In the genomic region with DNA sequence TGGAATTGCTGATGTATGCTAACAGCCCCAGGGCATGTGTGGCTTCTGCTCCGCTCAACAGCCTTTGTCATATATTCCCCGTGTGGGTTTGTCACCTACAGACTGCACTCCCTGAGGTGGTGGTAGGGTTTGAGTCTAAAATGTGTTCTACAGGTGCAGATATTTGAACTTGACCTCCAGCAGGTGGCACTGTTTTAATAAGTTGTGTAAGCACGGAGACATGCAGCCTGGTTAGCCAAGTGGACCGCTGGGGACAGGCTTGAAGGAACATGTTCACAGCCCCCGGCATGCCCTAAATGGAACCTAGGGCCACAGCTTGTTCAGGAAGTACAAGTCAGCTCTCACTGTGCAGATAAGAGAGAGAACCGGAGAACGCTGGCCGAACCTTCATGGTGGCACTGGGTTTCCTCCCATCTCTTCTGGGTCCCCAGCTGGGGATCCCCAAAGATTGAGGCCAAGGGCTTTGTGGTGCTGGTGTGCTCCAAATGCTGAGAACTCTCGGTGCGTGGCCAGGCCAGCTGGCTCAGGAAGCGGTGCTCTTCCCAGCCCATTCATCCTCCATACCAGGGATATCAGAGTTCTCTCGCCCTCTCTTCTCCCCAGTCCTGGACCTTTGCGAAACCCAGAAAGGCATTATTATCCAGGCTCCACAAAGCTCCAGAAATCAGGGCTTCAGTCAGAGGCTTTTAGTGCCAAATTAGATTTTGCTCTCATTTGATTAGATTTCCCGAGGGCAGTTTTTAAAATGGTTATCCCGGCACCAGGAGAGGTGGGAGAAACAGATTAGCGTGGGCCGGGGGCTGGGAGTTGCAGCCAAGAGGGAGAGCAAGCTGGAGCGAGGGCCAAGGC, we compare ENCODE assay signal across 8 mouse cellular contexts. TPM values are rescaled to one million over a fixed set of nuclear protein-coding genes. Genes with fewer than 3 reads are reported as not detected.
DNase-seq lines count a peak whose midpoint lies in the region; ATAC-seq lines count a peak whose summit lies in the region.

No protein-coding gene starts in this region.

- ATAC-seq in cerebellum, adult (ENCODE audit: insufficient number of reproducible peaks, low FRiP score, low TSS enrichment), result no peak
- peak; percentile 46 to 65; a peak in 1 of 4 replicates for ATAC-seq in hematopoietic stem cell, adult 5-6 weeks (replicated peaks in 1 of 2; ENCODE audit: insufficient read depth in 1 of 2, low FRiP score in 2 of 2, low TSS enrichment in 1 of 2, low read depth in 1 of 2, poor library complexity in 2 of 2, severe bottlenecking in 2 of 2)

- intact Hi-C loops in left cerebral cortex, postnatal 14 days (cut with DNase I), result no loop called here

- peak; percentile 60 to 64 for DNase-seq in cerebellum, postnatal 10 days
- DNase-seq in thymus, postnatal 0 days (ENCODE audit: low spot score), result peak; percentile 48
- no peak for DNase-seq in thymus, adult 18-20 months
- DNase-seq in lung, postnatal 14 days, result peak; percentile 63
- no peak for DNase-seq in Muller cell, postnatal 12 days (ENCODE audit: inconsistent ontology term)
- no peak for DNase-seq in left cerebral cortex, postnatal 14 days (ENCODE audit: low spot score in 2 of 2)

RNA-seq across cellular contexts. Expression of gene Sulf2, which starts 57.8 kb away (rescaled TPM):
- 9.4 and 12.6 TPM in 2 replicates for polyA plus RNA-seq in thymus, postnatal 0 days (2015; fragmentation: Nextera tagmentation; extraction: Ambion mirVana)
- 3.0 and 4.1 TPM in 2 replicates for total RNA-seq in hematopoietic stem cell, adult 5-6 weeks (2017)
- 100 to 1,000 TPM; 143 to 153 TPM for total RNA-seq in left cerebral cortex, postnatal 14 days (2021)

Comparison
In these comparisons a context has a peak if more than half of its experiments do, and no peak if none do; other contexts are left out.
1. DNase-seq: peak in cerebellum, postnatal 10 days (2 of 2), thymus, postnatal 0 days (single experiment) and lung, postnatal 14 days (single experiment); none in thymus, adult 18-20 months (0 of 2), Muller cell, postnatal 12 days (single experiment) and left cerebral cortex, postnatal 14 days (0 of 2).
2. RNA of gene Sulf2, which starts 57.8 kb away (total RNA-seq): 143 to 153 TPM in left cerebral cortex, postnatal 14 days; 3.0 to 4.1 TPM in hematopoietic stem cell, adult 5-6 weeks; every median in the first group is over 10 times any median in the second.